Mouse (Mus musculus) heart, adult 2 months (tissue): Measurements from ENCODE around the gene Atxn3. TPM values are rescaled to one million over a fixed set of nuclear protein-coding genes. Genes with fewer than 3 reads are reported as not detected.
A peak's percentile ranks its signal among the peaks of the same experiment; 100 is the strongest.

Experiments used
- DNase-seq, 2 experiments: peaks; one replicate each; pipeline ENCODE4 v3.0.0; 2021
- H3K27ac ChIP-seq: fragments of 200-600 bp; 2 replicates; pipeline ENCODE4 v1.8.1; 2022
- H3K27me3 ChIP-seq: fragments of 200-500 bp; 2 replicates; pipeline ENCODE4 v1.6.1; 2012; ENCODE audit warnings: mild to moderate bottlenecking, low read length, inconsistent platforms, mixed read lengths; ENCODE audit not compliant: control insufficient read depth, insufficient read depth
- H3K36me3 ChIP-seq: fragments of 200-500 bp; 2 replicates; pipeline ENCODE4 v1.6.1; 2012; ENCODE audit warnings: low read length, inconsistent platforms; ENCODE audit not compliant: control insufficient read depth, insufficient read depth
- H3K4me1 ChIP-seq: fragments of 200-500 bp; 2 replicates; pipeline ENCODE4 v1.6.1; 2011; ENCODE audit warnings: low read length; ENCODE audit not compliant: control insufficient read depth, insufficient read depth
- H3K4me3 ChIP-seq: fragments of 200-600 bp; 2 replicates; pipeline ENCODE4 v1.8.1; 2022
- H3K79me2 ChIP-seq: fragments of 200-500 bp; replicated peaks from 2 replicates; pipeline ENCODE4 v1.6.1; 2012; ENCODE audit warnings: mild to moderate bottlenecking, inconsistent platforms, low read length, moderate library complexity, mixed read lengths; ENCODE audit not compliant: control insufficient read depth, insufficient read depth
- H3K9ac ChIP-seq: fragments of 200-500 bp; 2 replicates; pipeline ENCODE4 v1.6.1; 2012; ENCODE audit warnings: low read depth, mild to moderate bottlenecking, control low read depth, inconsistent platforms, low read length, mixed read lengths
- CTCF ChIP-seq: fragments of 200-600 bp; IDR thresholded peaks from 2 replicates; pipeline ENCODE4 v1.8.1; 2022; ENCODE audit warnings: antibody characterized with exemption, mild to moderate bottlenecking, moderate library complexity
- EP300 ChIP-seq: fragments of 200-500 bp; IDR thresholded peaks from 2 replicates; pipeline ENCODE4 v1.6.1; 2011; ENCODE audit warnings: low read depth, low read length, control low read depth; ENCODE audit not compliant: insufficient read depth
- POLR2A ChIP-seq: fragments of 200-500 bp; IDR thresholded peaks from 2 replicates; pipeline ENCODE4 v1.6.1; 2011; ENCODE audit warnings: mild to moderate bottlenecking, low read depth, low read length, control low read depth; ENCODE audit not compliant: insufficient read depth
- WGBS: fragments of 180-500 bp; shearing (Covaris S2); methylation state at CpG from one replicate; pipeline ENCODE4 v1.1.7; 2018; 5-methylcytosine and 5-hydroxymethylcytosine counted together
- intact Hi-C: fragments of 180-260 bp; cut with DNase I; formaldehyde crosslinking; loops from one replicate; pipeline ENCODE4 v1.15.1; 2025
- polyA plus RNA-seq: library from polyadenylated mRNA; depleted of rRNA; stranded (reverse); fragments of >200 nt; gene quantifications from 2 replicates; pipeline ENCODE4 v1.2.3, GENCODE M21; 2012
- total RNA-seq, 2 experiments: library from RNA; stranded (reverse); gene quantifications; 2 replicates each; pipeline ENCODE4 v1.2.3; 2021

Gene Atxn3
- total and polyA plus RNA-seq, 3 experiments: 2.6 to 10.2 (median 7.2) TPM

DNA sequence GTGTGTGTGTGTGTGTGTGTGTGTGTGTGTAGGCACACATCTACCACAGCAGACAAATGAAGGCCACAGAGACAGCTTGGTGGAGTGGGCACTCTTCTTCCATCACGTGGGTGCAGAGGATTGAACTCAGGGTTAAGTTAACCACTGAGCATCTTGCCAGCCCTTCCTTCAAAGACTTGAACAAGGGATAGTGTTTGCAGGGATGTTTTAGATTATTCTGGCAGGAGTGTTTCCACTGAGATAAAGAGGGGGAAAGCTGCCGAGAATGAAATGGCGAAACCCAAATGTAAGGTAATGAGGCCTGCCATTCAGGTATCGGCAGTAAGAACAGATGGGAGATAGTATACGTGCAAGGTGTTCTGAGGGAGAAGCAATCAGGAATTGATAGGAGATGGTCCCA lies 20.1 kb upstream of the Atxn3 start:
- no peaks in the 10 kb centered on the region for H3K27me3 ChIP-seq
- H3K36me3 ChIP-seq: peaks cover 2% of the 10 kb centered on the region; the same call in 1 of the 2 replicates
- whole genome bisulfite sequencing: 72% methylated on average over 5 of the region's 5 CpGs
- H3K4me3 ChIP-seq: no peak overlapping the region
- peaks cover 5% of the 10 kb centered on the region for H3K4me1 ChIP-seq
- no peak overlapping the region for H3K9ac ChIP-seq
- H3K27ac ChIP-seq: no peak overlapping the region
- DNase-seq: no peak
- intact Hi-C loops: loop anchor here (5.0 kb wide), 1 partner anchor 489 kb away; the partner anchor contains the start of gene Golga5
- H3K79me2 ChIP-seq: peaks cover 4% of the 10 kb centered on the region
- TF ChIP-seq EP300 (no peak), CTCF (no peak), POLR2A (no peak)

DNA sequence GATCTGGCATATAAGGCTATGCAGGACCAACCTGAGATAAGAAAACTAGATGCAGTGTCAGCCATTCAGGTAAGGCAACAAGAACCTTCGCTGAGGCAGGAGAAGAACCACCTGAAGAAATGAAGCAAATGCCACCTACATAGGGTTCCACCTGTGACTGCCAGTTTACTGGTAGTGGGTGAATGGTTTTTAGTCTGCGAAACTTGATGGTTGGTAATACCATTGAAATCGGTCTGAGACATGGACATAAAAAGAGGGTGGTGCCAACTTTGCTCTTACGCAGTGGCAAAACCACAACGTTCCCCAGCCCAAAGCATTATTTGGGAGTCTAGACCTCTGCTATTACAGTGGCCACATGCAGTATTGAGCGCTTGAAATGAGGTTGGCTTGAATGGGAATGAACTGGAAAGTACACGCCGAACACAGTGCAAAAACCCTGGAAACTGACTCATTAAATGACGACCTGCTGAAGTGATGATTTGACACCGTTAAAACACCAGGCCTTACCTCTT lies 19.4 kb upstream of the Atxn3 start:
- whole genome bisulfite sequencing: 92% methylated on average over 10 of the region's 10 CpGs
- no peak for DNase-seq
- H3K4me1 ChIP-seq: peaks cover 5% of the 10 kb centered on the region
- H3K36me3 ChIP-seq: peaks cover 2% of the 10 kb centered on the region; the same call in 1 of the 2 replicates
- H3K27ac ChIP-seq: no peak overlapping the region
- no peak for TF ChIP-seq EP300
- no peak for TF ChIP-seq CTCF
- TF ChIP-seq POLR2A: no peak
- H3K9ac ChIP-seq: no peak overlapping the region
- H3K27me3 ChIP-seq: no peaks in the 10 kb centered on the region
- intact Hi-C loops: loop anchor here (5.0 kb wide), 1 partner anchor 490 kb away; the partner anchor contains the start of gene Golga5
- no peak overlapping the region for H3K4me3 ChIP-seq
- peaks cover 4% of the 10 kb centered on the region for H3K79me2 ChIP-seq

DNA sequence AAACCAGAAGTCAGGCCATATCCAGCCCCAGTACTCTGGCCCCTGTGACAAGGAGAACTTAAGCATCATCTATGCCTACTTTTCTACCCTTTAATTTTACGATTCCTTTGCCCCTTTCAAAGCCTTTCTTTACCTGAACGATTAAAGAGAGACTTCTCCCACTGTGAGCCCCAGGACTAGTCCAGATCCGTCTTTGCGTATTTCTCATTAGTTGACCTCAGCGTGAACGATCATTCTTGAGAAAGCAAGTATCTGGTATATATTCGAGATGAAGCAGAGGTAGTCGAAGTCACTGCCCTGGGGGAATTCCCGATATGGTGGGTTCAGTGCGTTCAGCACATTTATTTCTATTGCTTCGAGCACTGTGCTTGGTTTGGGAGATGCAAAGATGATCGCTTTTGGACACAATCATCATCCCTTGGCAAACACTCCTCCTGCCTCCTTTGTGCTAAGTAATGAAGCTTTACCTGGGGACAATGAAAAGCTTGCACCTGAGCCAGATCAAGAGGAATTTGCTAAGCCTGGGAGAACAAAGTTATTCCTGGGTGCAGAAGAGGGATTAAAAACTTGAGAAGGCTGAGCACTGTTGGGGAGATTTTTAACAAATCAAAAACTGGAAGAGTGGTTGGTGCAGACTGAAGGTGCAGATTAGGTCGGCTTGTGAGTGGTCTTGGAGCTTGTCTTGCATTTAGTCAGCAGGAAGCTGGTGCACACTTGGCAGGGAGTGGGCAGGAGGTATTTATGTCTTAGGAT lies 18.8 kb upstream of the Atxn3 start:
- intact Hi-C loops: loop anchor here (5.0 kb wide), 1 partner anchor 490 kb away; the partner anchor contains the start of gene Golga5
- Histone ChIP-seq H3K36me3 (peaks cover 2% of the 10 kb centered on the region; the same call in 1 of the 2 replicates), H3K4me3 (peak overlapping the region; percentile 93), H3K27ac (peak overlapping the region; percentile 99), H3K9ac (peak overlapping the region; percentile 95), H3K79me2 (peaks cover 4% of the 10 kb centered on the region), H3K4me1 (peaks cover 5% of the 10 kb centered on the region), H3K27me3 (no peaks in the 10 kb centered on the region)
- TF ChIP-seq POLR2A (no peak), CTCF (no peak), EP300 (no peak)
- 19% methylated on average over 13 of the region's 13 CpGs for WGBS
- DNase-seq: no peak

DNA sequence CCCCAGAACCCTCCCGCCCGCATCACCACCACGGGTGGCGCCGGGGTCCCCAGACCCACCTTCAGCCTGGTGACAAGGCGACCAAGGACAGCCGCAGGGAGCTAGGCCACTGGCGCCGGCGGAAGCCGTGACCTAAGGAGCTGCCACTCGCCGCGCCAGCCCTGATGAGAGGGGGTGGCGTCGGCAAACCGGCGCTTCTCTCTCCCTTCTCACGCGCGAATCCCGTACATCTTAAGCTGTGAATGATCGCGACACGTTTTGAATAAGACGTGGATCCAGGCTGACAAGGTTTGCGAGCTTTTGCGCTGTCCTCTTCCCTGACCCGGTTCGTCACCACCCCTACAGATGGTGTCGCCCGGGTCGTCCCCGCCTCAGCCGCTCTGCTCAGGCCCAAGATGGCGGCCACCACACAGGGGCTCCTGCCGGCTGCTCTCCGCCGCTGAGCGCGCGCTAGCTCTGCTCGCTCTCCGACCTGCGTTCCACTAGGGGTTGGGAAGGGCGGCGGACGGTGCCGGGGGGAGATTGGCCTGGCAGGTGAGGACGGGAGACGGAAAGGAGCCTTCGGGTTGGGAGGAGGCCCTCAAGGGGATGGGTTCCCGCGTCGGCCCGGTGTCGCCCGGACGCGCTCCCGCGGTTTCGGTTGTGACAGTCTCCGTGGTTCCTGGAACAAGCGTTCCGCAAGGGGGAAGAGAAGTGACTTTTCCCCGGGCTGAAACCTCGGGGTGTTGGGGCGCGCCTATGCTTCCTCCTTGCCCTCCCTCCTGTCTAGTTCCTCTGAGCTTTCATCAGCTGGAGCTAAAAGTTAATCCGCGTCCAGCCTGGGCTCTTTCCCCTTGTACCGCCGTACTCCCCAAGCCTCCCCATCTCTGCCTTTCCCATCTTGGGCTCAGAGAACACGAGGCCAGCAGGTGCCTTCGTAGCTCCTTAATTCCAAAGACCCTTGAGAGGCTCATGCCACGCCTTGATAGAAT lies 17.8 kb upstream of the Atxn3 start, which contains the start of gene Cpsf2:
Gene Cpsf2 (plus strand): TSS at position 388 of the 971 bp plus-strand sequence.
- intact Hi-C loops: loop anchor here (1.0 to 5.0 kb wide), 2 partner anchors 18 to 491 kb away; partner anchors contain the start of genes Atxn3 and Golga5
- TF ChIP-seq POLR2A (peak; percentile 61), CTCF (no peak), EP300 (0 out of 2 replicates have a peak, but pooled peaks have one; percentile 35)

DNA sequence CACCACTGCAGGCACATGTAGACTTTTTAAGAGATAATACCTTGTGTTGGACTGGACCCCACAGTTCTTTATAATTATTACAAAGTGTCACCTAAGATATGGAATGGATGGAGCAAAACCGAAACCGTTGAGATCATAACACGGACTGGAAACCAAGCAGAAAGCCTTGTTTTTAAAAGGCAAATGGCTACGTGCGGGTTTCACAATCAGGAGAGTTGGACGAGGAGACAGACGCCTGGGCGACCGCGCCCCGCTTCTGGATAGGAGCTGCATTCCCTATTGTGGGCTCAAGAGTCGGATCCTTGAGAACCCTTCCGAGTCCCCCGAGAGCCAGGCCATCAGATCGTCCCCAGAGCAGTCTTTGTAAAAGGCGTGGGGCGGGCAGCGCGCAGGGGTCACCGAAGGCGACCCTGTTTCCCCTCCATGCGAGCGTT lies 17.1 kb upstream of the Atxn3 start:
- TF ChIP-seq POLR2A (no peak; the same call in 1 of the 2 replicates), CTCF (no peak), EP300 (no peak)
- intact Hi-C loops: loop anchor here (1.0 to 5.0 kb wide), 2 partner anchors 17 to 492 kb away; partner anchors contain the start of genes Atxn3 and Golga5
- Histone ChIP-seq H3K27ac (peak overlapping the region; percentile 99), H3K4me3 (peak overlapping the region; percentile 93), H3K27me3 (no peaks in the 10 kb centered on the region), H3K36me3 (peaks cover 7% of the 10 kb centered on the region), H3K9ac (peak overlapping the region; percentile 95), H3K79me2 (peaks cover 4% of the 10 kb centered on the region), H3K4me1 (peaks cover 5% of the 10 kb centered on the region)
- WGBS: under 1% methylated on average over 23 of the region's 23 CpGs
- DNase-seq: no peak

More for the DNA sequence above, 17.8 kb upstream of the Atxn3 start, which contains the start of gene Cpsf2:
- Histone ChIP-seq H3K27ac (peak within 1 kb of the TSS; percentile 99), H3K4me1 (peaks cover 5% of the 10 kb centered on the region), H3K4me3 (peak within 1 kb of the TSS; percentile 93), H3K27me3 (no peaks in the 10 kb centered on the region), H3K36me3 (peaks cover 5% of the 10 kb centered on the region), H3K9ac (peak within 1 kb of the TSS; percentile 95), H3K79me2 (peaks cover 4% of the 10 kb centered on the region)
- WGBS: under 1% methylated on average over 77 of the region's 77 CpGs
- DNase-seq: peak; percentile 91 to 92
